Mouse (Mus musculus) WW6 (cell line): ENCODE results near the gene Gm45233.
A peak's percentile ranks its signal among the peaks of the same experiment; 100 is the strongest.

Experiments
- DNase-seq: peaks from one replicate; pipeline ENCODE4 v3.0.0-alpha.2; 2013; ENCODE audit warnings: low read depth, low spot score

The Gm45233 gene

GRCm38 (mm10) chr7:43495343-43496021, 51.6 kb downstream of the Gm45233 start:
- DNase-seq = peak; percentile 65

GRCm38 (mm10) chr7:43511707-43512478, 68.0 kb downstream of the Gm45233 start:
- no peak for DNase-seq

GRCm38 (mm10) chr7:43512519-43512918, 68.6 kb downstream of the Gm45233 start:
- DNase-seq = no peak
